Mouse (Mus musculus): ENCODE data around the gene Dcaf6.

GRCm38 (mm10) chr1:165484688-165485233 is 24.5 kb upstream of the Dcaf6 start, which contains the start of gene Adcy10:
- TF ChIP-seq GATA1 (IDR thresholded peaks at IDR 0.05; ENCODE audit: borderline replicate concordance, low read length) = no peak
- TF ChIP-seq FLI1 (IDR thresholded peaks at IDR 0.05; ENCODE audit: low read length) = no peak

All from megakaryocyte, embryonic 14.5 days (primary cell).